Mouse (Mus musculus): ENCODE data around the gene Nlrp6.
"Not testable (repeated sequence)": the region's sequence is repeated elsewhere in the genome, so short reads cannot be mapped to it uniquely, and the experiment has no call there.

Nlrp6 gene

GRCm38 (mm10) chr7:140973396-140974165, 52.9 kb downstream of the Nlrp6 start:
- DNase-seq (ENCODE audit: low read depth, low spot score) = peak; percentile 68

GRCm38 (mm10) chr7:140974940-140975339, 54.2 kb downstream of the Nlrp6 start:
- DNase-seq (ENCODE audit: low read depth, low spot score) = no peak

GRCm38 (mm10) chr7:140975465-140975864, 54.8 kb downstream of the Nlrp6 start:
- peak; percentile 39 for DNase-seq (ENCODE audit: low read depth, low spot score)

DNA sequence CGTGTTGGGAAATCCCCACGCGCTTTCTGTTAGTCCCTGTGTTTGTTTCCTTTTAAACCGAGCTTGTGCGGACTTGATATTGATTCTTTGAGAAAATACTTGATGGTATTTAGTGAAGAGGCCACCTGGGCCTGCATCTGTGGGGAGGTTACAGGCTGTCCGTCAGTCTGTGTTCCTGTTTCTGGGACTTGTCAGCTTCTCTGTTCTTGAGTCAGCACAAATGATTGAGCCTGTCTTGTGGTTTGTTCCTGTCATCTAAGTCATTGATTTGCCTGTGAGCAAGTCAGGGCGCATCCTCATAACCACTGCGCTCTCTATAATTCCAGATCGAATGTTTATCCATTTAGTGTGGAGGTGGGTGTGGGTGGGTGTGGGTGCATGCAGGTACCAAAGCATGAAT, 56.0 kb downstream of the Nlrp6 start:
- not testable (repeated sequence) for DNase-seq (ENCODE audit: low read depth, low spot score)

Measured in 3T3-L1 (cell line).